Mouse (Mus musculus): ENCODE data around the gene Abcf1. TPM values are rescaled to one million over a fixed set of nuclear protein-coding genes. Genes with fewer than 3 reads are reported as not detected.

The Abcf1 gene
- total and polyA plus RNA-seq, 3 experiments = 52.8 to 290 (median 110) TPM

DNA sequence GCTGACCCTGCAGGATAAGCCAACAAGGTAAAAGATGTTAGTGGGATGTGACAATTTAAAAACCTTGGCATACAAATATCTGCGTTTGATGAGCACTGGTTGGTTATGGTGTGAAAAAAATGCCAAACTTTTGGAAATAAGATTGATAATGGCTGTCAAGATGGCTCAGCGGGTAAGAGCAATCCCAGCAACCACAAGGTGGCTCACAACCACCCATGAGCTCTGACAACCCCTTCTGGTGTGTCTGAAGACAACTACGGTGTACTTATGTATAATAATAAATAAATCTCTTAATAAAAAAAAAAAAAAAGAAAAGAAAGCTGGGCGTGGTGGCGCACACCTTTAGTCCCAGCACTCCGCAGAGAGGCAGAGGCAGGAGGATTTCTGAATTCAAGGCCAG lies 54.6 kb downstream of the Abcf1 start:
- H3K4me2 ChIP-seq (ENCODE audit: insufficient read depth, low read depth, poor library complexity, severe bottlenecking) = peak overlapping the region; percentile 79
- in situ Hi-C loops (cut with MboI; ENCODE audit: low pct_ligation_motif_present, low pct_unique_long_range_greater_than_20kb, low sequenced_read_pairs) (no loop called here), dilution Hi-C loops (cut with MboI; ENCODE audit: extremely low pct_ligation_motif_present, extremely low pct_unique_long_range_greater_than_20kb, low sequenced_read_pairs) (no loop called here)
- no peaks in the 10 kb centered on the region for H3K27me3 ChIP-seq (replicated peaks)
- H3K4me1 ChIP-seq (ENCODE audit: control insufficient read depth in 1 of 2, insufficient read depth in 2 of 2) = peaks cover 3 to 46% of the 10 kb centered on the region in 2 experiments; a peak in 3 of 4 replicates
- no peak overlapping the region for H3K27ac ChIP-seq (ENCODE audit: insufficient read depth, low read depth)
- no peak for TF ChIP-seq ETS1 (conservative IDR thresholded peaks at IDR 0.05; ENCODE audit: low read depth, low read length)
- TF ChIP-seq CTCF (conservative IDR thresholded peaks at IDR 0.05 in 1 of 2, IDR thresholded peaks at IDR 0.05 in 1 of 2; ENCODE audit: low read depth in 2 of 2, low read length in 2 of 2) = peak in 1 of 2 experiments; percentile 49; a peak in 2 of 4 replicates
- no peak for TF ChIP-seq MAZ (IDR thresholded peaks at IDR 0.05; ENCODE audit: low read depth, low read length)
- H3K36me3 ChIP-seq (replicated peaks in 1 of 2; ENCODE audit: control insufficient read depth in 1 of 2, insufficient read depth in 1 of 2, low read length in 1 of 2) = peaks cover 38 to 59% of the 10 kb centered on the region in 2 experiments
- H3K9me3 ChIP-seq (replicated peaks; ENCODE audit: low read length) = no peaks in the 10 kb centered on the region
- H3K79me2 ChIP-seq (replicated peaks; ENCODE audit: control insufficient read depth, extremely low read depth, insufficient read depth, poor library complexity, severe bottlenecking) = peaks cover 40% of the 10 kb centered on the region
- peak overlapping the region; percentile 77 to 92 (median 89) for H3K4me3 ChIP-seq (replicated peaks in 1 of 3; ENCODE audit: low read depth in 2 of 3, low read length in 2 of 3, poor library complexity in 1 of 3)
- peak; percentile 45 for DNase-seq (ENCODE audit: extremely low read depth)
- peak overlapping the region; percentile 98 for H3K9ac ChIP-seq (ENCODE audit: insufficient read depth, low read depth)

DNA sequence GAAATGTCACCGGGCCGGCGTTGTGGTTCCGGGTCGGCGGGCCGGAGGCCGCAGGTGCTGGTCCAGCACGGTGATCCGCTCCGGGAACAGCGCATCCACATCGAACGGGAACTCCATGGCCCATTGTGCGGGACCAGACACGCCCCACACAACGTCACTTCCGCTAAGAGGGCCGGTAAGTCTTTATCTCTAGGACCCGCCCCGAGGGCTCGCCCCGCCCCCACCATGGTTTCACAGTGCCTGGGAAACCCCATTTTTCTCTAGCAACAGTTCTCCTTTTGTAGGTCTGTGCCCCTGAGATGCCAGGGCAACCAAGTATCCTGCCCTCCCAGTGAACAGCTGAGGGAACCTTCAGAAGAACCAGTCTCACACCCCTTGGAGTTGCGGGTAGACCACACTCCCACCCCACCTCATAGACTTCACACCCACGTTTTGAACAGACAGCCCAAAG lies 59.6 kb downstream of the Abcf1 start, which contains the start of gene Atat1:
TSS of gene Atat1 (minus strand) at position 157 of the 451 bp plus-strand sequence.
- DNase-seq (ENCODE audit: extremely low read depth) = peak; percentile 97
- dilution Hi-C loops (cut with MboI; ENCODE audit: extremely low pct_ligation_motif_present, extremely low pct_unique_long_range_greater_than_20kb, low sequenced_read_pairs) = no loop called here
- Histone ChIP-seq H3K4me3 (replicated peaks in 1 of 3; ENCODE audit: low read depth in 2 of 3, low read length in 2 of 3, poor library complexity in 1 of 3) (peak within 1 kb of the TSS; percentile 61 to 90 (median 63)), H3K4me2 (ENCODE audit: insufficient read depth, low read depth, poor library complexity, severe bottlenecking) (peak within 1 kb of the TSS; percentile 81), H3K9ac (ENCODE audit: insufficient read depth, low read depth) (peak within 1 kb of the TSS; percentile 47), H3K9me3 (replicated peaks; ENCODE audit: low read length) (no peaks in the 10 kb centered on the region), H3K27me3 (replicated peaks) (no peaks in the 10 kb centered on the region), H3K27ac (ENCODE audit: insufficient read depth, low read depth) (peak within 1 kb of the TSS; percentile 79), H3K36me3 (replicated peaks in 1 of 2; ENCODE audit: control insufficient read depth in 1 of 2, insufficient read depth in 1 of 2, low read length in 1 of 2) (peaks cover 44 to 73% of the 10 kb centered on the region in 2 experiments), H3K79me2 (replicated peaks; ENCODE audit: control insufficient read depth, extremely low read depth, insufficient read depth, poor library complexity, severe bottlenecking) (peaks cover 14% of the 10 kb centered on the region), H3K4me1 (ENCODE audit: control insufficient read depth in 1 of 2, insufficient read depth in 2 of 2) (peaks cover 0 to 51% of the 10 kb centered on the region in 2 experiments; a peak in 2 of 4 replicates)
- in situ Hi-C loops (cut with MboI; ENCODE audit: low pct_ligation_motif_present, low pct_unique_long_range_greater_than_20kb, low sequenced_read_pairs) = no loop called here
- TF ChIP-seq UBTF (IDR thresholded peaks at IDR 0.05; ENCODE audit: low read depth, low read length) (no peak), ZMIZ1 (IDR thresholded peaks at IDR 0.05; ENCODE audit: low read depth, low read length) (peak; percentile 73), MXI1 (IDR thresholded peaks at IDR 0.05; ENCODE audit: low read depth, low read length) (peak; percentile 76), MEF2A (IDR thresholded peaks at IDR 0.05; ENCODE audit: borderline replicate concordance, low read depth, low read length) (peak; percentile 61; the same call in 1 of the 2 replicates), ETS1 (conservative IDR thresholded peaks at IDR 0.05; ENCODE audit: low read depth, low read length) (peak; percentile 38; the same call in 1 of the 2 replicates), JUN (IDR thresholded peaks at IDR 0.05; ENCODE audit: insufficient read depth, low read depth, low read length) (no peak), NRF1 (IDR thresholded peaks at IDR 0.05; ENCODE audit: low read depth, low read length) (0 out of 2 replicates have a peak, but pooled peaks have one; percentile 26), ZC3H11A (IDR thresholded peaks at IDR 0.05; ENCODE audit: low read depth, low read length) (no peak), BHLHE40 (IDR thresholded peaks at IDR 0.05; ENCODE audit: low read depth, low read length) (no peak), CHD2 (IDR thresholded peaks at IDR 0.05; ENCODE audit: low read length) (peak; percentile 81), MAZ (IDR thresholded peaks at IDR 0.05; ENCODE audit: low read depth, low read length) (peak; percentile 69; the same call in 1 of the 2 replicates), JUND (conservative IDR thresholded peaks at IDR 0.05; ENCODE audit: low read depth, low read length) (no peak), USF1 (IDR thresholded peaks at IDR 0.05; ENCODE audit: low read depth, low read length) (no peak), MAFK (IDR thresholded peaks at IDR 0.05; ENCODE audit: insufficient replicate concordance, low read length) (no peak), CHD1 (IDR thresholded peaks at IDR 0.05; ENCODE audit: low read depth, low read length) (no peak), TCF12 (IDR thresholded peaks at IDR 0.05; ENCODE audit: low read depth, low read length) (peak; percentile 65; the same call in 1 of the 2 replicates), HCFC1 (IDR thresholded peaks at IDR 0.05; ENCODE audit: low read depth, low read length) (peak; percentile 73), USF2 (conservative IDR thresholded peaks at IDR 0.05; ENCODE audit: low read depth, low read length) (no peak), EP300 (IDR thresholded peaks at IDR 0.05; ENCODE audit: low read length) (peak; percentile 53; the same call in 1 of the 2 replicates), TBP (conservative IDR thresholded peaks at IDR 0.05; ENCODE audit: low read depth, low read length) (no peak), CTCF (conservative IDR thresholded peaks at IDR 0.05 in 1 of 2, IDR thresholded peaks at IDR 0.05 in 1 of 2; ENCODE audit: low read depth in 2 of 2, low read length in 2 of 2) (no peak), RAD21 (IDR thresholded peaks at IDR 0.05; ENCODE audit: low read depth, low read length) (no peak), E2F4 (IDR thresholded peaks at IDR 0.05; ENCODE audit: insufficient replicate concordance, low read depth, low read length) (no peak), POLR2AphosphoS2 (IDR thresholded peaks at IDR 0.05; ENCODE audit: low read depth, low read length) (peak; percentile 95), ZKSCAN1 (IDR thresholded peaks at IDR 0.05; ENCODE audit: borderline replicate concordance, low read depth, low read length) (no peak), SIN3A (IDR thresholded peaks at IDR 0.05; ENCODE audit: low read length) (peak; percentile 95), POLR2A (IDR thresholded peaks at IDR 0.05; ENCODE audit: low read depth, low read length) (peak; percentile 80), GABPA (IDR thresholded peaks at IDR 0.05; ENCODE audit: insufficient replicate concordance, low read depth, low read length) (no peak), RCOR1 (conservative IDR thresholded peaks at IDR 0.05; ENCODE audit: low read depth, low read length) (no peak), KAT2A (IDR thresholded peaks at IDR 0.05; ENCODE audit: insufficient replicate concordance, low read length) (0 out of 2 replicates have a peak, but pooled peaks have one; percentile 53), MYC (IDR thresholded peaks at IDR 0.05; ENCODE audit: low read depth, low read length) (peak; percentile 36; the same call in 1 of the 2 replicates)
